Mouse (Mus musculus) forebrain, embryonic 11.5 days (tissue): ENCODE results near the gene Sdc1. TPM values are rescaled to one million over a fixed set of nuclear protein-coding genes. Genes with fewer than 3 reads are reported as not detected.

Source experiments
- ATAC-seq: fragments of 200-750 bp; cut with Nextera tagmentation; replicated peaks from 2 replicates; pipeline ENCODE4 v1.8.0; 2017; ENCODE audit warnings: moderate TSS enrichment; ENCODE audit not compliant: low FRiP score
- DNase-seq: peaks from one replicate; pipeline ENCODE4 v3.0.0-alpha.2; 2017; ENCODE audit warnings: low spot score
- H3K27ac ChIP-seq: fragments of 300-500 bp; sonication (generic); 2 replicates; pipeline ENCODE4 v1.5.1; 2014; ENCODE audit warnings: low read depth, low read length
- H3K27me3 ChIP-seq: fragments of 300-500 bp; sonication (generic); 2 replicates; pipeline ENCODE4 v1.6.1; 2014; ENCODE audit warnings: mild to moderate bottlenecking, low read length, mixed read lengths; ENCODE audit not compliant: control insufficient read depth, insufficient read depth
- H3K36me3 ChIP-seq: fragments of 300-500 bp; sonication (generic); 2 replicates; pipeline ENCODE4 v1.6.1; 2014; ENCODE audit warnings: mild to moderate bottlenecking, low read length, moderate library complexity, mixed read lengths; ENCODE audit not compliant: control insufficient read depth, insufficient read depth
- H3K4me1 ChIP-seq: fragments of 300-500 bp; sonication (generic); replicated peaks from 2 replicates; pipeline ENCODE4 v1.6.1; 2014; ENCODE audit warnings: low read length, mixed read lengths; ENCODE audit not compliant: control insufficient read depth, insufficient read depth
- H3K4me2 ChIP-seq: fragments of 300-500 bp; sonication (generic); 2 replicates; pipeline ENCODE4 v1.6.1; 2014; ENCODE audit warnings: low read depth, mild to moderate bottlenecking, low read length, moderate library complexity, mixed read lengths; ENCODE audit not compliant: severe bottlenecking
- H3K4me3 ChIP-seq: fragments of 300-500 bp; sonication (generic); 2 replicates; pipeline ENCODE4 v1.5.1; 2014; ENCODE audit warnings: low read depth, low read length
- H3K9ac ChIP-seq: fragments of 300-500 bp; sonication (generic); 2 replicates; pipeline ENCODE4 v1.6.1; 2014; ENCODE audit warnings: low read length
- H3K9me3 ChIP-seq: fragments of 300-500 bp; sonication (generic); 2 replicates; pipeline ENCODE4 v1.6.1; 2016; ENCODE audit warnings: low read length, mixed read lengths; ENCODE audit not compliant: control insufficient read depth
- WGBS: fragments of 180-500 bp; shearing (Covaris S2); extraction: QIAGEN DNeasy Blood & Tissue Kit; methylation state at CpG from one replicate; pipeline ENCODE4 v1.1.7; 2014; 5-methylcytosine and 5-hydroxymethylcytosine counted together
- polyA plus RNA-seq: library from polyadenylated mRNA; unstranded; fragments of >200 nt; fragmentation: Nextera tagmentation; extraction: Ambion mirVana; gene quantifications from 2 replicates; pipeline ENCODE4 v1.2.1, GENCODE M21; 2014

Gene Sdc1
- polyA plus RNA-seq, result 86.8 and 90.0 TPM in 2 replicates

DNA sequence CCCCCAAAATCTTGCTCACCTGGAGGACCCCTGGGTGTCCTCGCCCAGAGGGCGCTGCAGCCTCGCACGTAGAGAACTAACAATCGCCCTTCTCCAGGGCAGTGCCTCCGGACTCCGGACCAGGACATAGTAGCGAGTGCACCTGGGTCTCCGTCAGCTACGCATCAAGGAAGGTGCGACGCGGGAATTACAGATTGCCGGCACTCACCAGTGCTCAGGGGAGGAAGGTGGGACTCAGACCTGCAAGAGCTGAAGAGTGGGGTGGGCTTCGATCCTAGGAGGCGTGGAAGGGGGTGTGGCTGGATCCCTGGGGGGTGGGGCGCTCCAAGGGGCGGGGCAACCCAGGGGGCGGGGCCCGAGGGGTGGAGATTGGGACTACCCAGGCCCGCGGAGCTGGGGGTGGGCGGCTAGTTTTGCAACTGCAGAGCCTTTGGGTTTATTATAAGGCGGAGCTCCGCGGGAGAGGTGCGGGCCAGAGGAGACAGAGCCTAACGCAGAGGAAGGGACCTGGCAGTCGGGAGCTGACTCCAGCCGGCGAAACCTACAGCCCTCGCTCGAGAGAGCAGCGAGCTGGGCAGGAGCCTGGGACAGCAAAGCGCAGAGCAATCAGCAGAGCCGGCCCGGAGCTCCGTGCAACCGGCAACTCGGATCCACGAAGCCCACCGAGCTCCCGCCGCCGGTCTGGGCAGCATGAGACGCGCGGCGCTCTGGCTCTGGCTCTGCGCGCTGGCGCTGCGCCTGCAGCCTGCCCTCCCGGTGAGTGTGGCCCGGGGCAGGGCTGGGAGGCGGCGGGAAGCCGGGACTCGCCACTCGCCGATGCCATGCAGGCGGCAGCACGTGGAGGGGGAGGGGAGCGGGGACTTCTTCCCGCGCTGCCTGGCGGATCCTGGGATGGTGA is at the start of gene Sdc1:
Sdc1 (plus strand) TSS at position 378 of the 898 bp plus-strand sequence.
- Histone ChIP-seq H3K4me2 (peak within 1 kb of the TSS; percentile 90), H3K27ac (peak within 1 kb of the TSS; percentile 83), H3K4me1 (peaks cover 4% of the 10 kb centered on the region), H3K4me3 (peak within 1 kb of the TSS; percentile 81), H3K27me3 (no peaks in the 10 kb centered on the region), H3K36me3 (no peaks in the 10 kb centered on the region), H3K9ac (peak within 1 kb of the TSS; percentile 96), H3K9me3 (no peaks in the 10 kb centered on the region)
- DNase-seq, result peak; percentile 98
- under 1% methylated on average over 66 of the region's 67 CpGs for WGBS
- ATAC-seq, result peak; percentile 91

DNA sequence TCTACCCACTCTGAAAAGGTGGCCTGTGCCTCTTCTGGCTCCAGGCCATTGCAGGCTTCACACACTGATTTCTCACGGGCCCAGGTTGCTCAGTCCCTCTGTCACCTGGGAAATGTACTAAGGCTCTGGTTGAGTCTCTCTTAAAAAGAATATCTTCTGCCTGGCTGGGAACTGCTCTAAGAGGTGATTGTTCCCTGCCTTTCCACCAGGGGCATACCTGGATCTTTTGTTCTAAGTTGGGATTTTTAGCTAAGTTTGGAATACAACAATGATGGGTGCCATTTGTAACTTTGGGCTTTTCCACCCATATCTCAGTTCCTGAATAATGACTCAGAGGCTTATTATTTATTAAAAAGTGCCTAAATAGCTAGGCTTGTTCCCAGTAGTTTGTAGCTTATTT is 44.2 kb upstream of the Sdc1 start:
- 64% methylated on average over 1 of the region's 1 CpGs for WGBS
- Histone ChIP-seq H3K36me3 (peaks cover 6% of the 10 kb centered on the region; the same call in 1 of the 2 replicates), H3K4me3 (no peak overlapping the region)

DNA sequence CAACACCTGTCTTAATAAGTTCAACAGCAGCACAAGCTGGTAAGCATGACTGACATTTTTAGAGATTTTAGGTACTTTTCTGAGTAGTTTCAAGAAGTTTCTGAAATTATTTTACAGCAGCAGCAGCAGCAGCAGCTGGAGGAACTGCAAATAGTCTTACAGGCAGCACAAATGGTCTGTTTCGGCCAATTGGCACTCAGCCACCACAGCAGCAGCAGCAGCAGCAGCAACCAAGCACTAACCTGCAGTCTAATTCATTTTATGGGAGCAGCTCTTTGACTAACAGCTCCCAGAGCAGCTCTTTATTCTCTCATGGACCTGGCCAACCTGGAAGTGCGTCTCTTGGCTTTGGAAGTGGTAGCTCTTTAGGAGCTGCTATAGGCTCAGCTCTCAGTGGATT is 42.4 kb upstream of the Sdc1 start:
- no peaks in the 10 kb centered on the region for H3K9me3 ChIP-seq
- H3K4me1 ChIP-seq, result no peaks in the 10 kb centered on the region
- no peak for ATAC-seq
- DNase-seq, result no peak
- no peak overlapping the region for H3K4me2 ChIP-seq
- H3K4me3 ChIP-seq, result no peak overlapping the region
- H3K27ac ChIP-seq, result no peak overlapping the region
- H3K9ac ChIP-seq, result no peak overlapping the region
- WGBS, result 94% methylated on average over 2 of the region's 2 CpGs
- H3K36me3 ChIP-seq, result peaks cover 6% of the 10 kb centered on the region; the same call in 1 of the 2 replicates
- H3K27me3 ChIP-seq, result no peaks in the 10 kb centered on the region

More for the DNA sequence above, 44.2 kb upstream of the Sdc1 start:
- no peak overlapping the region for H3K4me2 ChIP-seq
- no peak overlapping the region for H3K27ac ChIP-seq
- no peaks in the 10 kb centered on the region for H3K9me3 ChIP-seq
- no peaks in the 10 kb centered on the region for H3K27me3 ChIP-seq
- H3K4me1 ChIP-seq, result no peaks in the 10 kb centered on the region
- ATAC-seq (no peak), DNase-seq (no peak)
- H3K9ac ChIP-seq, result no peak overlapping the region

GRCm38 (mm10) chr12:8753654-8754053 is 17.5 kb upstream of the Sdc1 start:
- Histone ChIP-seq H3K4me3 (no peak overlapping the region), H3K36me3 (peaks cover 10% of the 10 kb centered on the region; the same call in 1 of the 2 replicates), H3K27me3 (no peaks in the 10 kb centered on the region), H3K9ac (no peak overlapping the region), H3K9me3 (no peaks in the 10 kb centered on the region; the same call in 1 of the 2 replicates), H3K4me2 (no peak overlapping the region), H3K27ac (no peak overlapping the region), H3K4me1 (no peaks in the 10 kb centered on the region)
- ATAC-seq (no peak), DNase-seq (no peak)
- 100% methylated on average over 2 of the region's 2 CpGs for WGBS

DNA sequence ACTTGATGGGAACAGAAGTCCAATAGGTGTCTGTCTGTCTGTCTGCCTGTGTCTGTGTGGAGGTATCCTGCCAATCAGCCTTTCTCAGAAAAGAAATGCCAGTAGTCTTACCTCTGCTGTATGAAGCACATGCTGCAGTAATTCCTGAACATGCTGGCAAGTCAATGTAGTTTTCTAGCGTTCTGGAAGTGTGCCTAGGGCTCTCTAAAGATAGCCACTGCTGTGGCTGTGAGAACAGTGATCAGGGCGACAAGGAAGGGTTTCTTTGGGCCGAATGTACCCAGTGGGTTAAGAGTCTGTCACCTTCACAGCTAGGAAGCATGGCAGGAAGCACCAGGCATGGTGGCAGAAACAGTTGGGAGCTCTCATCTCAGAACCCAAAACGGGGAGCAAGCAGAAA is 17.0 kb upstream of the Sdc1 start:
- Histone ChIP-seq H3K4me1 (no peaks in the 10 kb centered on the region), H3K36me3 (peaks cover 8% of the 10 kb centered on the region; the same call in 1 of the 2 replicates), H3K9ac (no peak overlapping the region), H3K27me3 (no peaks in the 10 kb centered on the region), H3K27ac (no peak overlapping the region), H3K4me3 (no peak overlapping the region), H3K9me3 (no peaks in the 10 kb centered on the region; the same call in 1 of the 2 replicates), H3K4me2 (no peak overlapping the region)
- DNase-seq (no peak), ATAC-seq (no peak)
- WGBS, result 84% methylated on average over 4 of the region's 4 CpGs

- Histone ChIP-seq H3K4me3 (no peak overlapping the region), H3K27ac (no peak overlapping the region), H3K9ac (no peak overlapping the region), H3K9me3 (no peaks in the 10 kb centered on the region; the same call in 1 of the 2 replicates), H3K4me1 (no peaks in the 10 kb centered on the region), H3K4me2 (no peak overlapping the region), H3K27me3 (no peaks in the 10 kb centered on the region), H3K36me3 (no peaks in the 10 kb centered on the region; the same call in 1 of the 2 replicates)
- 99% methylated on average over 3 of the region's 3 CpGs for WGBS
- ATAC-seq (no peak), DNase-seq (no peak)
Observed at GRCm38 (mm10) chr12:8758029-8758428, 13.1 kb upstream of the Sdc1 start.

DNA sequence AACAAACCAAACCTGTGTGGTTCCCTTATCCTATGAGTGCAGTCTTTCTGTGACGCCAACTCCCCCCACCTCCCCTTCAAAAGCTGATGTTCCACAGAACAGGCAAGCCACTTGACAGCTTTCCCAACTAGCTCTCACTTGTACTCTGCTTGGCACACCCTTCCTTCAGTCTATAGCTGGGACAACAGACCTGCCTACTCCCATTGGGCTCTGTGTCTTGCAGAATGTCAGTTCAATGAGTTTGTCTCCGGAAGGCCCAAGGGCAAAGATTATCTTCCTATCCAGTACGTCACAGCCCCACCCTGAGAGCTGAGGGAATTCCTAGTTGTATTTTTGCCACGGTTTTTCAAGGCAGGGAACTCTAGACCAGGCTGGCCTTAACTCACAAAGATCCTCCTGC is 12.0 kb upstream of the Sdc1 start:
- Histone ChIP-seq H3K4me1 (no peaks in the 10 kb centered on the region), H3K36me3 (no peaks in the 10 kb centered on the region; the same call in 1 of the 2 replicates), H3K4me2 (no peak overlapping the region), H3K27me3 (no peaks in the 10 kb centered on the region), H3K9me3 (no peaks in the 10 kb centered on the region; the same call in 1 of the 2 replicates), H3K27ac (no peak overlapping the region), H3K9ac (no peak overlapping the region), H3K4me3 (no peak overlapping the region)
- DNase-seq (no peak), ATAC-seq (no peak)
- 87% methylated on average over 4 of the region's 4 CpGs for WGBS

GRCm38 (mm10) chr12:8759779-8760178 is 11.3 kb upstream of the Sdc1 start:
- 91% methylated on average over 6 of the region's 6 CpGs for WGBS
- Histone ChIP-seq H3K4me3 (no peak overlapping the region), H3K27me3 (no peaks in the 10 kb centered on the region), H3K36me3 (no peaks in the 10 kb centered on the region; the same call in 1 of the 2 replicates), H3K9ac (no peak overlapping the region), H3K27ac (no peak overlapping the region), H3K4me1 (no peaks in the 10 kb centered on the region), H3K9me3 (no peaks in the 10 kb centered on the region; the same call in 1 of the 2 replicates), H3K4me2 (no peak overlapping the region)
- no peak for ATAC-seq
- DNase-seq, result no peak
